ENCODE assay signal across 10 mouse cellular contexts in the genomic region with DNA sequence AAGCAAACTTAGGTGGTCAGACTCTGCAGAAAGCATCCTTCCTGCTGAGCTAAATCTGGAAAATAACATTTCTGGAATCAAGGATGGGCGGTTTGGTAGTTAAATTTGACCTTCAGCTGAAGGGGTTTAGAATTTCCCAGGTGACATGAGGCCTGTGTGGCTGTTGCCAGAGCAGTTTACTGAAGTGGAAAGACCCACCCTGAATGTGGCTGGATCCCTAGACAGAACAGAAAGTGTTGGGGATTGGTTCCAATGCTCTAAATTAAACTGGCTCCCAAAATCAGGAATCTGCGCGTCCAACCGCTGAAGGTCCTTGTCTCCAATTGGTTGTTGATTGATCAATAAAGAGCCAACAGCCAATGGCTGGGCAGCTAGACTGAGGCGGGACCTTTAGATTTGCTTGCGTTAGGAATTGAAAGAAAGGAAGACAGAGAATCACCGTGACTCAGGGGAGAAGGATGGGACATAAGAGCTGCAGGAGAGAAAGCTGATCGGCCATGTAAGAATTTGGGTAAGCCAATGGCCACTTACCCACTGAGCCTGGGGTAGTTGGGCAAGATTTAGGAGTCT. TPM values are rescaled to one million over a fixed set of nuclear protein-coding genes. Genes with fewer than 3 reads are reported as not detected.
DNase-seq lines count a peak whose midpoint lies in the region; ATAC-seq lines count a peak whose summit lies in the region.
"Had no signal": no experiment of that assay in that cellular context is flagged by ENCODE, and none has a peak within 500 bp of the region (broad histone marks: within the 10 kb centered on the region; RNA-seq: fewer than 3 reads in every experiment).

No protein-coding gene starts in this region.

- H3K27ac ChIP-seq in kidney, embryonic 14.5 days (ENCODE audit: low read depth, low read length): no peak overlapping the region
- H3K27ac ChIP-seq in forebrain, embryonic 16.5 days (ENCODE audit: low read length): no peak overlapping the region
- no peak overlapping the region for H3K27ac ChIP-seq in midbrain, embryonic 14.5 days (replicated peaks; ENCODE audit: low read depth, low read length)

- intact Hi-C loops in left cerebral cortex, postnatal 36 days (cut with DNase I): no loop called here

- no peak overlapping the region; the same call in 1 of the 2 replicates for H3K4me2 ChIP-seq in kidney, embryonic 14.5 days (replicated peaks; ENCODE audit: low read depth, low read length)
- peak overlapping the region; percentile 29; the same call in 1 of the 2 replicates for H3K4me2 ChIP-seq in forebrain, embryonic 16.5 days (ENCODE audit: low read length)
- H3K4me2 ChIP-seq in midbrain, embryonic 14.5 days (ENCODE audit: low read length): peak overlapping the region; percentile 31

- H3K4me1 ChIP-seq in kidney, embryonic 14.5 days (ENCODE audit: control insufficient read depth, insufficient read depth, low read length): no peaks in the 10 kb centered on the region
- H3K4me1 ChIP-seq in forebrain, embryonic 16.5 days (replicated peaks; ENCODE audit: control insufficient read depth, insufficient read depth, low read length): no peaks in the 10 kb centered on the region
- H3K4me1 ChIP-seq in midbrain, embryonic 14.5 days (ENCODE audit: control insufficient read depth, insufficient read depth, low read length): no peaks in the 10 kb centered on the region

- peak; percentile 43; the same call in 1 of the 2 replicates for ATAC-seq in kidney, embryonic 14.5 days (ENCODE audit: low FRiP score, low TSS enrichment)
- peak; percentile 63 for ATAC-seq in forebrain, embryonic 16.5 days
- ATAC-seq in midbrain, embryonic 14.5 days (ENCODE audit: low FRiP score, low TSS enrichment): no peak

- H3K4me3 ChIP-seq in kidney, embryonic 14.5 days (ENCODE audit: low read length): no peak overlapping the region
- H3K4me3 ChIP-seq in forebrain, embryonic 16.5 days (replicated peaks; ENCODE audit: low read length): peak overlapping the region; percentile 26
- H3K4me3 ChIP-seq in midbrain, embryonic 14.5 days (replicated peaks; ENCODE audit: low read depth, low read length): peak overlapping the region; percentile 15; the same call in 1 of the 2 replicates

- 45% methylated on average over 8 of the region's 8 CpGs for WGBS in kidney, embryonic 14.5 days
- WGBS in forebrain, embryonic 16.5 days: 48% methylated on average over 8 of the region's 8 CpGs
- 50% methylated on average over 8 of the region's 8 CpGs for WGBS in midbrain, embryonic 14.5 days

- H3K36me3 ChIP-seq in kidney, embryonic 14.5 days (ENCODE audit: control insufficient read depth, insufficient read depth, low read length): no peaks in the 10 kb centered on the region
- no peaks in the 10 kb centered on the region for H3K36me3 ChIP-seq in forebrain, embryonic 16.5 days (ENCODE audit: control insufficient read depth, insufficient read depth)
- no peaks in the 10 kb centered on the region for H3K36me3 ChIP-seq in midbrain, embryonic 14.5 days (ENCODE audit: control insufficient read depth, insufficient read depth, low read length)

- H3K9ac ChIP-seq in kidney, embryonic 14.5 days (ENCODE audit: low read depth, low read length): no peak overlapping the region
- H3K9ac ChIP-seq in forebrain, embryonic 16.5 days (replicated peaks; ENCODE audit: low read depth, low read length): no peak overlapping the region
- H3K9ac ChIP-seq in midbrain, embryonic 14.5 days (replicated peaks; ENCODE audit: low read length): no peak overlapping the region

- no peaks in the 10 kb centered on the region for H3K27me3 ChIP-seq in kidney, embryonic 14.5 days (ENCODE audit: control insufficient read depth, insufficient read depth, low read length)
- H3K27me3 ChIP-seq in forebrain, embryonic 16.5 days (replicated peaks; ENCODE audit: control insufficient read depth, insufficient read depth, low read length): no peaks in the 10 kb centered on the region
- H3K27me3 ChIP-seq in midbrain, embryonic 14.5 days (ENCODE audit: control insufficient read depth, insufficient read depth, low read length): no peaks in the 10 kb centered on the region

- DNase-seq in kidney, adult 8-10 months: no peak
- DNase-seq in ZHBTc4 (ENCODE audit: low read depth, low spot score): peak; percentile 91
- DNase-seq in midbrain, embryonic 14.5 days: peak; percentile 60
- no peak for DNase-seq in B cell, adult 2 months
- no peak for DNase-seq in right cerebral cortex, postnatal 25 days
- DNase-seq in left cerebral cortex, postnatal 36 days (ENCODE audit: low spot score in 2 of 2): no peak
- DNase-seq: cerebellum, postnatal 14 days had no signal

- no peaks in the 10 kb centered on the region for H3K9me3 ChIP-seq in kidney, embryonic 14.5 days (ENCODE audit: control insufficient read depth, low read length)
- no peaks in the 10 kb centered on the region for H3K9me3 ChIP-seq in forebrain, embryonic 16.5 days (ENCODE audit: control insufficient read depth, low read length)
- H3K9me3 ChIP-seq in midbrain, embryonic 14.5 days (ENCODE audit: control insufficient read depth, low read length): no peaks in the 10 kb centered on the region

RNA-seq across cellular contexts. Expression of gene Pigk, which starts 11.5 kb away (rescaled TPM):
- 43.6 and 48.9 TPM in 2 replicates for polyA plus RNA-seq in kidney, embryonic 14.5 days (2014; fragmentation: Nextera tagmentation; extraction: Ambion mirVana)
- polyA plus RNA-seq in forebrain, embryonic 16.5 days (2015; fragmentation: Nextera tagmentation; extraction: Ambion mirVana): 29.6 and 30.1 TPM in 2 replicates
- 50.6 and 70.9 TPM in 2 replicates for polyA plus RNA-seq in midbrain, embryonic 14.5 days (2014; fragmentation: Nextera tagmentation; extraction: Ambion mirVana)
- 10 to 100 TPM; 49.5 to 52.9 TPM for total RNA-seq in left cerebral cortex, postnatal 36 days (2021)

RNA-seq across cellular contexts. Expression of gene Ak5, which starts 34.2 kb away (rescaled TPM):
- polyA plus RNA-seq in kidney, embryonic 14.5 days (2014; fragmentation: Nextera tagmentation; extraction: Ambion mirVana): 1.3 and 2.1 TPM in 2 replicates
- polyA plus RNA-seq in forebrain, embryonic 16.5 days (2015; fragmentation: Nextera tagmentation; extraction: Ambion mirVana): 7.4 and 10.9 TPM in 2 replicates
- 7.8 and 9.2 TPM in 2 replicates for polyA plus RNA-seq in midbrain, embryonic 14.5 days (2014; fragmentation: Nextera tagmentation; extraction: Ambion mirVana)
- total RNA-seq in left cerebral cortex, postnatal 36 days (2021): 100 to 1,000 TPM; 142 to 149 TPM
- total RNA-seq: hematopoietic stem cell, adult 5-6 weeks had no signal

Comparison
In these comparisons a context has a peak if more than half of its experiments do, and no peak if none do; other contexts are left out.
1. DNase-seq: peak in ZHBTc4 (single experiment) and midbrain, embryonic 14.5 days (single experiment); none in kidney, adult 8-10 months (0 of 2), B cell, adult 2 months (0 of 2), right cerebral cortex, postnatal 25 days (single experiment) and left cerebral cortex, postnatal 36 days (0 of 2).